Mouse (Mus musculus) liver, postnatal 0 days (tissue): ENCODE data around the gene Nav2. TPM values are rescaled to one million over a fixed set of nuclear protein-coding genes. Genes with fewer than 3 reads are reported as not detected.

Experiments
- ATAC-seq: fragments of 200-750 bp; cut with Nextera tagmentation; 2 replicates; pipeline ENCODE4 v1.8.0; 2017; ENCODE audit warnings: mild to moderate bottlenecking, moderate library complexity
- DNase-seq: peaks from one replicate; pipeline ENCODE4 v3.0.0-alpha.2; 2016
- H3K27ac ChIP-seq: fragments of 300-500 bp; sonication (generic); 2 replicates; pipeline ENCODE4 v1.5.1; 2014; ENCODE audit warnings: antibody characterized with exemption, moderate library complexity, mild to moderate bottlenecking, low read depth
- H3K27me3 ChIP-seq: fragments of 300-500 bp; sonication (generic); 2 replicates; pipeline ENCODE4 v1.6.1; 2014; ENCODE audit warnings: low read length, control low read depth, mixed read lengths; ENCODE audit not compliant: insufficient read depth
- H3K36me3 ChIP-seq: fragments of 300-500 bp; sonication (generic); replicated peaks from 2 replicates; pipeline ENCODE4 v1.6.1; 2014; ENCODE audit warnings: mild to moderate bottlenecking, control low read depth, low read length, moderate library complexity, mixed read lengths; ENCODE audit not compliant: insufficient read depth
- H3K4me1 ChIP-seq: fragments of 300-500 bp; sonication (generic); 2 replicates; pipeline ENCODE4 v1.6.1; 2014; ENCODE audit warnings: antibody characterized with exemption, mild to moderate bottlenecking, control low read depth; ENCODE audit not compliant: insufficient read depth
- H3K4me2 ChIP-seq: fragments of 300-500 bp; sonication (generic); 2 replicates; pipeline ENCODE4 v1.6.1; 2014; ENCODE audit warnings: low read depth, mild to moderate bottlenecking, low read length, moderate library complexity, mixed read lengths
- H3K4me3 ChIP-seq: fragments of 300-500 bp; sonication (generic); 2 replicates; pipeline ENCODE4 v1.5.1; 2014; ENCODE audit warnings: low read depth, low read length
- H3K9ac ChIP-seq: fragments of 300-500 bp; sonication (generic); replicated peaks from 2 replicates; pipeline ENCODE4 v1.6.1; 2014; ENCODE audit warnings: mild to moderate bottlenecking, moderate library complexity
- H3K9me3 ChIP-seq: fragments of 300-500 bp; sonication (generic); 2 replicates; pipeline ENCODE4 v1.6.1; 2016; ENCODE audit warnings: mild to moderate bottlenecking, control low read depth, low read length, mixed read lengths
- CTCF ChIP-seq: sonication (generic); IDR thresholded peaks from 2 replicates; pipeline ENCODE4 v1.5.1; 2016; ENCODE audit warnings: antibody characterized with exemption, low read depth
- EP300 ChIP-seq: IDR thresholded peaks from 2 replicates; pipeline ENCODE4 v1.6.1; 2016; ENCODE audit warnings: antibody characterized with exemption, low read depth, mild to moderate bottlenecking
- WGBS: fragments of 180-500 bp; shearing (Covaris S2); extraction: QIAGEN DNeasy Blood & Tissue Kit; methylation state at CpG from one replicate; pipeline ENCODE4 v1.1.7; 2014; ENCODE audit not compliant: insufficient replicate concordance; 5-methylcytosine and 5-hydroxymethylcytosine counted together
- polyA plus RNA-seq: library from polyadenylated mRNA; unstranded; fragments of >200 nt; fragmentation: Nextera tagmentation; extraction: Ambion mirVana; gene quantifications from 2 replicates; pipeline ENCODE4 v1.2.1, GENCODE M21; 2015

Nav2 gene
- polyA plus RNA-seq, 1 experiment from 2014 or later, result 3.3 TPM

GRCm38 (mm10) chr7:49088198-49088912, 179.8 kb downstream of the Nav2 start:
- DNase-seq, result no peak
- H3K4me2 ChIP-seq, result no peak overlapping the region
- no peak overlapping the region for H3K27ac ChIP-seq
- H3K9me3 ChIP-seq, result no peaks in the 10 kb centered on the region
- H3K27me3 ChIP-seq, result no peaks in the 10 kb centered on the region
- no peak overlapping the region for H3K9ac ChIP-seq
- no peaks in the 10 kb centered on the region for H3K36me3 ChIP-seq
- no peaks in the 10 kb centered on the region for H3K4me1 ChIP-seq
- no peak overlapping the region for H3K4me3 ChIP-seq
- WGBS, result 60% methylated on average over 15 of the region's 15 CpGs
- ATAC-seq, result no peak
- no peak for TF ChIP-seq EP300
- TF ChIP-seq CTCF, result no peak

- no peaks in the 10 kb centered on the region for H3K36me3 ChIP-seq
- H3K4me1 ChIP-seq, result no peaks in the 10 kb centered on the region
- WGBS, result 30% methylated on average over 5 of the region's 5 CpGs
- TF ChIP-seq EP300 (no peak), CTCF (no peak)
- H3K4me2 ChIP-seq, result no peak overlapping the region
- H3K4me3 ChIP-seq, result no peak overlapping the region
- no peaks in the 10 kb centered on the region for H3K9me3 ChIP-seq
- H3K27ac ChIP-seq, result no peak overlapping the region
- no peak for ATAC-seq
- no peaks in the 10 kb centered on the region for H3K27me3 ChIP-seq
- H3K9ac ChIP-seq, result no peak overlapping the region
- DNase-seq, result no peak
Measured at GRCm38 (mm10) chr7:49091371-49091770, 182.9 kb downstream of the Nav2 start.

- DNase-seq, result no peak
- WGBS, result 47% methylated on average over 5 of the region's 5 CpGs
- no peak overlapping the region for H3K9ac ChIP-seq
Measured at GRCm38 (mm10) chr7:49091921-49092320, 183.4 kb downstream of the Nav2 start.

GRCm38 (mm10) chr7:49093596-49093995, 185.1 kb downstream of the Nav2 start:
- ATAC-seq, result no peak
- TF ChIP-seq CTCF (no peak), EP300 (no peak)

More at GRCm38 (mm10) chr7:49091921-49092320, 183.4 kb downstream of the Nav2 start:
- no peaks in the 10 kb centered on the region for H3K27me3 ChIP-seq
- H3K27ac ChIP-seq, result no peak overlapping the region
- H3K4me3 ChIP-seq, result no peak overlapping the region
- no peak overlapping the region for H3K4me2 ChIP-seq
- ATAC-seq, result no peak
- H3K4me1 ChIP-seq, result no peaks in the 10 kb centered on the region
- H3K36me3 ChIP-seq, result no peaks in the 10 kb centered on the region
- no peak for TF ChIP-seq EP300
- TF ChIP-seq CTCF, result peak; percentile 13; the same call in 1 of the 2 replicates
- H3K9me3 ChIP-seq, result no peaks in the 10 kb centered on the region

GRCm38 (mm10) chr7:49094531-49094930, 186.0 kb downstream of the Nav2 start:
- H3K36me3 ChIP-seq, result no peaks in the 10 kb centered on the region
- H3K9me3 ChIP-seq, result no peaks in the 10 kb centered on the region
- no peak for TF ChIP-seq EP300
- no peak for TF ChIP-seq CTCF
- H3K4me2 ChIP-seq, result no peak overlapping the region
- no peaks in the 10 kb centered on the region for H3K27me3 ChIP-seq
- DNase-seq, result no peak
- 83% methylated on average over 3 of the region's 3 CpGs for WGBS
- no peak overlapping the region for H3K27ac ChIP-seq
- no peaks in the 10 kb centered on the region for H3K4me1 ChIP-seq
- no peak for ATAC-seq
- H3K4me3 ChIP-seq, result no peak overlapping the region
- no peak overlapping the region for H3K9ac ChIP-seq

More at GRCm38 (mm10) chr7:49093596-49093995, 185.1 kb downstream of the Nav2 start:
- WGBS, result 55% methylated on average over 6 of the region's 6 CpGs
- Histone ChIP-seq H3K27ac (no peak overlapping the region), H3K9me3 (no peaks in the 10 kb centered on the region), H3K27me3 (no peaks in the 10 kb centered on the region), H3K4me1 (no peaks in the 10 kb centered on the region), H3K4me2 (no peak overlapping the region), H3K36me3 (no peaks in the 10 kb centered on the region), H3K4me3 (no peak overlapping the region), H3K9ac (no peak overlapping the region)
- DNase-seq, result no peak

- Histone ChIP-seq H3K9ac (no peak overlapping the region), H3K4me1 (no peaks in the 10 kb centered on the region), H3K4me3 (no peak overlapping the region), H3K27me3 (no peaks in the 10 kb centered on the region), H3K27ac (no peak overlapping the region), H3K4me2 (no peak overlapping the region), H3K36me3 (no peaks in the 10 kb centered on the region), H3K9me3 (no peaks in the 10 kb centered on the region)
- TF ChIP-seq EP300, result no peak
- TF ChIP-seq CTCF, result no peak
- 66% methylated on average over 1 of the region's 1 CpGs for WGBS
- ATAC-seq (no peak), DNase-seq (no peak)
Measured at GRCm38 (mm10) chr7:49101291-49101690, 192.8 kb downstream of the Nav2 start.
